Mouse (Mus musculus) hindbrain, embryonic 16.5 days (tissue): ENCODE measurements around the gene Uba7. TPM values are rescaled to one million over a fixed set of nuclear protein-coding genes. Genes with fewer than 3 reads are reported as not detected.

Experiments
- ATAC-seq: fragments of 200-750 bp; cut with Nextera tagmentation; 2 replicates; pipeline ENCODE4 v1.8.0; 2017; ENCODE audit warnings: moderate TSS enrichment, moderate library complexity
- H3K27ac ChIP-seq: fragments of 300-500 bp; sonication (generic); 2 replicates; pipeline ENCODE4 v1.5.1; 2014; ENCODE audit warnings: low read depth, mild to moderate bottlenecking, control low read depth, low read length, moderate library complexity
- H3K27me3 ChIP-seq: fragments of 300-500 bp; sonication (generic); replicated peaks from 2 replicates; pipeline ENCODE4 v1.6.1; 2014; ENCODE audit warnings: low read length; ENCODE audit not compliant: control insufficient read depth, insufficient read depth
- H3K36me3 ChIP-seq: fragments of 300-500 bp; sonication (generic); 2 replicates; pipeline ENCODE4 v1.6.1; 2014; ENCODE audit warnings: mild to moderate bottlenecking, low read length, moderate library complexity, mixed read lengths; ENCODE audit not compliant: control insufficient read depth, insufficient read depth
- H3K4me1 ChIP-seq: fragments of 300-500 bp; sonication (generic); 2 replicates; pipeline ENCODE4 v1.6.1; 2014; ENCODE audit warnings: low read depth, low read length; ENCODE audit not compliant: control insufficient read depth, insufficient read depth
- H3K4me2 ChIP-seq: fragments of 300-500 bp; sonication (generic); 2 replicates; pipeline ENCODE4 v1.6.1; 2014; ENCODE audit warnings: mild to moderate bottlenecking, low read length, control low read depth, moderate library complexity
- H3K4me3 ChIP-seq: fragments of 300-500 bp; sonication (generic); 2 replicates; pipeline ENCODE4 v1.5.1; 2014; ENCODE audit warnings: mild to moderate bottlenecking, low read length, control low read depth, moderate library complexity
- H3K9ac ChIP-seq: fragments of 300-500 bp; sonication (generic); 2 replicates; pipeline ENCODE4 v1.6.1; 2014; ENCODE audit warnings: low read depth, mild to moderate bottlenecking, control low read depth, low read length, moderate library complexity
- H3K9me3 ChIP-seq: fragments of 300-500 bp; sonication (generic); 2 replicates; pipeline ENCODE4 v1.6.1; 2014; ENCODE audit warnings: mild to moderate bottlenecking, low read length, moderate library complexity; ENCODE audit not compliant: control insufficient read depth
- WGBS: fragments of 180-500 bp; shearing (Covaris S2); extraction: QIAGEN DNeasy Blood & Tissue Kit; methylation state at CpG from one replicate; pipeline ENCODE4 v1.1.7; 2014; 5-methylcytosine and 5-hydroxymethylcytosine counted together
- polyA plus RNA-seq: library from polyadenylated mRNA; unstranded; fragments of >200 nt; fragmentation: Nextera tagmentation; extraction: Ambion mirVana; gene quantifications from 2 replicates; pipeline ENCODE4 v1.2.1, GENCODE M21; 2015

Gene Uba7
- polyA plus RNA-seq, 1 experiment from 2014 or later = 9.6 TPM

DNA sequence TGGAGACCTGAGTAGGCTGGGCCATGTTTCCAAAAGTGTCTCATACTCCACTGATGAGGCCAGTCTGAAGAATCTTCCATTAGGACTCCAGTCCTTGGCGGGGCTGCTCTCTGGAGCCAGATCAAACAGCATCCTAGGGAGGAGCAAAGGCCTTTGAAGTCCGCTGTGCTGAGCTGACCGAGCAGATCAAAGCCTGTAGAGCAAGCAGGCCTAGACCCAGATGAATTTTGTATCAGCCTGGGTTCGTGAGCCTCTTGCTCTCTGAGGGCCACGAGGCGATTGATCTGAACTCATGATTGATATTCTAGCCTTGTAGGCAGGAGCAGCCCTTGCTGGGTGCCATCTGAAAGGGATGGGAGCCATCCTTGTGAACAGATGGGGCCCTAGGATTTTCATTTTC is 15.4 kb upstream of the Uba7 start:
- no peaks in the 10 kb centered on the region for H3K36me3 ChIP-seq
- H3K27me3 ChIP-seq = no peaks in the 10 kb centered on the region
- H3K9me3 ChIP-seq = no peaks in the 10 kb centered on the region
- H3K4me3 ChIP-seq = no peak overlapping the region
- no peak overlapping the region for H3K4me2 ChIP-seq
- no peak overlapping the region for H3K27ac ChIP-seq
- H3K9ac ChIP-seq = no peak overlapping the region
- no peak for ATAC-seq
- WGBS = 70% methylated on average over 6 of the region's 6 CpGs
- H3K4me1 ChIP-seq = peaks cover 16% of the 10 kb centered on the region

DNA sequence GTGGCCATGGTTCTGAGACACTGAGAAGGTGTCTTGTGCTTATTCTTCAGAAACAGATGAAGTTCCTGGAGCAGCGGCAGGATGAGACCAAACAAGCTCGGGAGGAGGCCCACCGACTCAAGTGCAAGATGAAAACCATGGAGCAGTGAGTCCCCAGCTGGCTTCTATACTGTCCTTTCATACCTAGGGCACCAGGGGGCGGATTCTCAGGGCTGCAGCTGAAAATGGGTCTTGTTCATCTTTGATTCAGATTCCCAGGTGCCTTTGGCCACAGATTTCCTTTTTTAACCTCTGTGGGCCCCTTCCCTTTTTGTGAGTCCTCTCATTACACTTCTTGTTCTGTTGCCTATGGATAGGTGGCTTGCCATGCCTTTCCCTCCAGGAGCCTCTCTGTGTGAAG is 14.4 kb upstream of the Uba7 start:
- Histone ChIP-seq H3K9ac (no peak overlapping the region; the same call in 1 of the 2 replicates), H3K4me2 (no peak overlapping the region; the same call in 1 of the 2 replicates), H3K27ac (peak overlapping the region; percentile 76), H3K4me3 (no peak overlapping the region), H3K36me3 (no peaks in the 10 kb centered on the region), H3K4me1 (peaks cover 16% of the 10 kb centered on the region), H3K9me3 (no peaks in the 10 kb centered on the region), H3K27me3 (no peaks in the 10 kb centered on the region)
- ATAC-seq = no peak
- WGBS = 81% methylated on average over 4 of the region's 4 CpGs

DNA sequence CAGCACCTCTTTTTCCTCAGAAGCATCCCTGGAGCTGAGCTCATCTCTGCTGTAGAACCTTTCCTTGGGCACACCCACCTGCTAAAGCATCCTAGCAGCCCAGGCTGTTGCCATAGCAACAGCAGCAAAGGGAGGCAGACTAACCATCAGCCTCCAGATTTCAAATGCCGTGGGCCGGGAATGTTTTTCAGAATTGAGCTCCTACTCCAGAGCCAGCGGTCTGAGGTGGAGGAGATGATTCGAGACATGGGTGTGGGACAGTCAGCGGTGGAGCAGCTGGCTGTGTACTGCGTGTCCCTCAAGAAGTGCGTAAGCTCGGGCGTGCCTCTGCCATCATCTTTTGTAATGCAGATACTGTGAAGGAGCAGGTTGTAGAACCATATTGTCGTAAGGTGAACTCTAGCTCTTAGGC is 13.9 kb upstream of the Uba7 start:
- ATAC-seq = peak; percentile 80
- Histone ChIP-seq H3K36me3 (no peaks in the 10 kb centered on the region), H3K27me3 (no peaks in the 10 kb centered on the region), H3K4me2 (peak overlapping the region; percentile 36), H3K9ac (peak overlapping the region; percentile 19; the same call in 1 of the 2 replicates), H3K27ac (peak overlapping the region; percentile 76), H3K4me1 (peaks cover 16% of the 10 kb centered on the region), H3K9me3 (no peaks in the 10 kb centered on the region), H3K4me3 (0 out of 2 replicates have a peak overlapping the region, but pooled peaks have one; percentile 1)
- 60% methylated on average over 10 of the region's 10 CpGs for WGBS

- Histone ChIP-seq H3K9me3 (no peaks in the 10 kb centered on the region), H3K9ac (peak overlapping the region; percentile 19; the same call in 1 of the 2 replicates), H3K27me3 (no peaks in the 10 kb centered on the region), H3K36me3 (no peaks in the 10 kb centered on the region), H3K4me2 (peak overlapping the region; percentile 36), H3K27ac (peak overlapping the region; percentile 76), H3K4me1 (peaks cover 16% of the 10 kb centered on the region), H3K4me3 (no peak overlapping the region)
- ATAC-seq = peak; percentile 68
- WGBS = 49% methylated on average over 5 of the region's 5 CpGs
These were observed 13.4 kb upstream of the Uba7 start for GRCm38 (mm10) chr9:107961881-107962280.

GRCm38 (mm10) chr9:107962916-107963315 is 12.4 kb upstream of the Uba7 start:
- no peak for ATAC-seq
- Histone ChIP-seq H3K4me1 (peaks cover 16% of the 10 kb centered on the region), H3K4me2 (no peak overlapping the region), H3K4me3 (no peak overlapping the region), H3K36me3 (no peaks in the 10 kb centered on the region), H3K27ac (no peak overlapping the region), H3K9ac (no peak overlapping the region), H3K27me3 (no peaks in the 10 kb centered on the region), H3K9me3 (no peaks in the 10 kb centered on the region)
- WGBS = 94% methylated on average over 9 of the region's 9 CpGs

GRCm38 (mm10) chr9:107963700-107964099 is 11.6 kb upstream of the Uba7 start:
- 25% methylated on average over 5 of the region's 5 CpGs for WGBS
- no peak overlapping the region for H3K27ac ChIP-seq

GRCm38 (mm10) chr9:107964681-107965080 is 10.6 kb upstream of the Uba7 start:
- H3K9ac ChIP-seq = no peak overlapping the region
- H3K4me1 ChIP-seq = peaks cover 16% of the 10 kb centered on the region
- no peak for ATAC-seq
- no peak overlapping the region for H3K4me3 ChIP-seq
- H3K36me3 ChIP-seq = no peaks in the 10 kb centered on the region
- no peaks in the 10 kb centered on the region for H3K27me3 ChIP-seq
- H3K27ac ChIP-seq = no peak overlapping the region
- no peak overlapping the region for H3K4me2 ChIP-seq
- 92% methylated on average over 9 of the region's 9 CpGs for WGBS
- no peaks in the 10 kb centered on the region for H3K9me3 ChIP-seq

More at GRCm38 (mm10) chr9:107963700-107964099, 11.6 kb upstream of the Uba7 start:
- ATAC-seq = peak; percentile 66; the same call in 1 of the 2 replicates
- no peaks in the 10 kb centered on the region for H3K27me3 ChIP-seq
- H3K9me3 ChIP-seq = no peaks in the 10 kb centered on the region
- H3K4me2 ChIP-seq = no peak overlapping the region
- no peak overlapping the region for H3K4me3 ChIP-seq
- no peaks in the 10 kb centered on the region for H3K36me3 ChIP-seq
- peaks cover 16% of the 10 kb centered on the region for H3K4me1 ChIP-seq
- no peak overlapping the region for H3K9ac ChIP-seq

DNA sequence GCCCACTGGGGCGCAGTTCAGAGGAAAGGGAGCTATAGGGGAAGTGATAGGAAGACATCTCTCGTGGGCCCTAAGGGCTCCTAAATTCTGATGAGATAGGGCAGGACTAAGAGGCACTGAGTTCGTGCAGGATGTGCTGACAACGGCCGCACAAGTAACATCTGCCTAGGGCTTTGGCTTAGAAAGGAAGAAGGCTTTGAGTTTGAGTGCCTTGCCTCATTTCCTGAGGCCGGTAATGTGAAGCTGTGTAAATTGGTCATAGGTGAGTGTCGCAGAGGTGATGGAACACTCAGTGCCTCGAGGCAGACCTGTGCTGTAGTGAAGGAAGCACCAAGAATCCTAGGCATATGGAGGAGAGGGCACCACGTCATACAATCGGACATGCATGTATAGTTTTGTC is 8.6 kb upstream of the Uba7 start:
- Histone ChIP-seq H3K9ac (no peak overlapping the region), H3K4me3 (no peak overlapping the region), H3K4me2 (no peak overlapping the region), H3K27me3 (no peaks in the 10 kb centered on the region), H3K9me3 (no peaks in the 10 kb centered on the region), H3K27ac (no peak overlapping the region), H3K36me3 (0 out of 2 replicates have a peak, but pooled peaks cover 2% of the 10 kb centered on the region), H3K4me1 (peaks cover 6% of the 10 kb centered on the region)
- 87% methylated on average over 10 of the region's 10 CpGs for WGBS
- no peak for ATAC-seq

- Histone ChIP-seq H3K9me3 (no peaks in the 10 kb centered on the region), H3K4me1 (no peaks in the 10 kb centered on the region), H3K4me2 (no peak overlapping the region), H3K4me3 (no peak overlapping the region), H3K27ac (no peak overlapping the region), H3K9ac (no peak overlapping the region), H3K36me3 (0 out of 2 replicates have a peak, but pooled peaks cover 3% of the 10 kb centered on the region), H3K27me3 (no peaks in the 10 kb centered on the region)
- ATAC-seq = no peak
- 86% methylated on average over 6 of the region's 6 CpGs for WGBS
These were observed 7.9 kb upstream of the Uba7 start for GRCm38 (mm10) chr9:107967437-107967836.
